Mouse (Mus musculus) lung, adult 2 months (tissue): ENCODE measurements at regions not wholly inside any gene's neighbourhood (a gene's known extent, or its start where the extent isn't known, plus 50 kb on each side); places are given as distances from the start of the nearest gene placed in this dataset.

ENCODE experiments used
- DNase-seq: peaks from one replicate; pipeline ENCODE4 v3.0.0; 2022
- H3K4me1 ChIP-seq: fragments of 200-500 bp; 2 replicates; pipeline ENCODE4 v1.6.1; 2011; ENCODE audit warnings: low read length; ENCODE audit not compliant: control insufficient read depth, insufficient read depth
- H3K4me3 ChIP-seq: fragments of 200-500 bp; replicated peaks from 2 replicates; pipeline ENCODE3; 2011; ENCODE audit warnings: low read depth, mild to moderate bottlenecking, control low read depth, low read length; ENCODE audit errors: extremely low read depth
- CTCF ChIP-seq: fragments of 200-500 bp; IDR thresholded peaks from 2 replicates; pipeline ENCODE4 v1.5.1; 2011; ENCODE audit warnings: mild to moderate bottlenecking, low read length, control low read depth; ENCODE audit not compliant: insufficient read depth
- POLR2A ChIP-seq: fragments of 200-500 bp; IDR thresholded peaks from 2 replicates; pipeline ENCODE4 v1.6.1; 2011; ENCODE audit warnings: low read depth, mild to moderate bottlenecking, control low read depth, low read length, borderline replicate concordance; ENCODE audit errors: extremely low read depth
- WGBS: fragments of 180-500 bp; shearing (Covaris S2); methylation state at CpG from one replicate; pipeline ENCODE4 v1.1.7; 2018; 5-methylcytosine and 5-hydroxymethylcytosine counted together

DNA sequence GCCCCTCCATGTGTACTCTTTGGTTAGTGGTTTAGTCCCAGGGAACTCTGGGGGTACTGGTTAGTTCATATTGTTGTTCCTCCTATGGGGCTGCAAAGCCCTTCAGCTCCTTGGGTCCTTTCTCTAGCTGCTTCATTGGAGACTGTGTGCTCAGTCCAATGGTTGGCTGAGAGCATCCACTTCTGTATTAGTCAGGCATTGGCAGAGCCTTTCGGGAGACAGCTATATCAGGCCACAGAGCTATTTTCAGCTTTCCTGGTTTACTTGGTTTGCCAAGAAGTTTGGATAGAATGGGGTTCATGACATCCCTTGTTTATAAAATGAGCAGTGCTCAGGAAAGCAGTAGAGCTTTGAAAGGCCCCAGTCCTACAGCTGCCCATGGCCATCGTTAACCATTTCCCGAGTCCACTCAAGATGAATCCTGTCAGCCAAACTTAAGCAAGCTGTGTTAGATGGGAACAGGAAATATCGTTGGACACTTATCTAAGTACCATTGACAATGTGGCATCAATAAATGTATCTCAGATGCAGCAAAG, 126.7 kb upstream of the Tdrd3 start:
- DNase-seq: no peak
- TF ChIP-seq CTCF (no peak), POLR2A (no peak)
- whole genome bisulfite sequencing: 36% methylated on average over 4 of the region's 4 CpGs
- H3K4me1 ChIP-seq: peaks cover 2% of the 10 kb centered on the region; the same call in 1 of the 2 replicates
- no peak overlapping the region for H3K4me3 ChIP-seq

- H3K4me3 ChIP-seq: no peak overlapping the region
- TF ChIP-seq POLR2A: no peak
- no peak for TF ChIP-seq CTCF
- DNase-seq: no peak
- 91% methylated on average over 3 of the region's 3 CpGs for WGBS
- H3K4me1 ChIP-seq: peaks cover 1% of the 10 kb centered on the region; the same call in 1 of the 2 replicates
Measured at GRCm38 (mm10) chr14:87295206-87295605, 121.2 kb upstream of the Tdrd3 start.

DNA sequence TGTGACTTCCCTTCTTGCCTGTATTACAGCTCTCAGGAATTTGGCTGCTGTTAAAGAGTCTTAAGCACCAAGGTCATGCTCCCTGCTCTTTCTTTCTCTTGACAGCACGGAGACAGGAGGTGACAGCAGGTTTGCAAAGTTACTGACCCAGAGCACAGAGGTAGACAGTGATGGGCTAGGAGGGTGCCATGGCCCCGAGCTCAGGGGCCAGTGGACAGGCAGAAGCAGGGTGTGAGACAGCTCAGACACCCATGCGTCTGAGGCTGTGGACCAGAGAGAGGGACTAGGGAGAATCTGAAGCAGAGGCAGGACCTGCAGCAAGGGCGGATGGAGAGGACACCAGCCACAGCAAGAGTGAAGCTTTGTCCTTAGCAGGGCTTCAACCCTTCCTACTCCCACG, 119.3 kb upstream of the Tdrd3 start:
- TF ChIP-seq POLR2A: no peak
- no peak for TF ChIP-seq CTCF

GRCm38 (mm10) chr14:87300838-87301237, 115.6 kb upstream of the Tdrd3 start:
- H3K4me1 ChIP-seq: no peaks in the 10 kb centered on the region
- DNase-seq: no peak
- TF ChIP-seq POLR2A (no peak), CTCF (no peak)
- WGBS: 76% methylated on average over 4 of the region's 4 CpGs
- H3K4me3 ChIP-seq: no peak overlapping the region

More for the DNA sequence above, 119.3 kb upstream of the Tdrd3 start:
- no peak for DNase-seq
- 56% methylated on average over 5 of the region's 5 CpGs for WGBS
- H3K4me3 ChIP-seq: no peak overlapping the region
- H3K4me1 ChIP-seq: no peaks in the 10 kb centered on the region

GRCm38 (mm10) chr14:87301564-87301963, 114.9 kb upstream of the Tdrd3 start:
- 77% methylated on average over 5 of the region's 5 CpGs for WGBS
- Histone ChIP-seq H3K4me3 (no peak overlapping the region), H3K4me1 (no peaks in the 10 kb centered on the region)
- no peak for DNase-seq
- TF ChIP-seq CTCF: no peak
- TF ChIP-seq POLR2A: no peak

- no peak for DNase-seq
- Histone ChIP-seq H3K4me1 (no peaks in the 10 kb centered on the region), H3K4me3 (no peak overlapping the region)
- TF ChIP-seq CTCF (no peak), POLR2A (no peak)
- WGBS: 86% methylated on average over 2 of the region's 2 CpGs
Measured at GRCm38 (mm10) chr14:87305481-87305880, 111.0 kb upstream of the Tdrd3 start.

DNA sequence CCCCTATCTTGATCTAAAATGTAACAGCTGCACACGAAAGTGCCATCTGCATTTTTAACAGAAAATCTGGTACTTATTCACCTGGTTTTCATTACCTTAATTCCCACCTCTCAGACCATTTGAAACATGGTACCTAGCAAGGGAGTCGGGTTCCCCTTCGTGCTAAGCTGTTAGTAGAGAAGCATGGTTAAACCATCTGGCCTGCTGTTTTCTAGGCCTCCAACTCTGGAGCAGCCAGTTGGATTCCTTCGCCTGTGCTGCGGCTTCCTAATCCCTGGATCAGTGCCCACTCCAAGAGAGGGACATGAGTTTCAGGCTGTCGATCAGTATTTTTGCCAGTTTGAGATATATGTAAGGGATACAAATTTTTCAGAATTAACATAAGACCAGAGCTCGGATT, 110.4 kb upstream of the Tdrd3 start:
- no peak for DNase-seq
- Histone ChIP-seq H3K4me3 (no peak overlapping the region), H3K4me1 (no peaks in the 10 kb centered on the region)
- 73% methylated on average over 7 of the region's 7 CpGs for WGBS
- TF ChIP-seq CTCF: no peak

- no peak overlapping the region for H3K4me3 ChIP-seq
- TF ChIP-seq CTCF (no peak), POLR2A (no peak)
- H3K4me1 ChIP-seq: no peaks in the 10 kb centered on the region
- DNase-seq: no peak
- WGBS: 66% methylated on average over 7 of the region's 7 CpGs
Measured at GRCm38 (mm10) chr14:87308016-87308415, 108.4 kb upstream of the Tdrd3 start.

GRCm38 (mm10) chr14:87312318-87312717, 104.1 kb upstream of the Tdrd3 start:
- no peaks in the 10 kb centered on the region for H3K4me1 ChIP-seq
- no peak for TF ChIP-seq CTCF
- no peak for TF ChIP-seq POLR2A
- DNase-seq: no peak
- WGBS: 66% methylated on average over 5 of the region's 5 CpGs
- H3K4me3 ChIP-seq: no peak overlapping the region

- H3K4me3 ChIP-seq: no peak overlapping the region
- TF ChIP-seq POLR2A (no peak), CTCF (peak; percentile 46; the same call in 1 of the 2 replicates)
- H3K4me1 ChIP-seq: no peaks in the 10 kb centered on the region
- 25% methylated on average over 6 of the region's 6 CpGs for WGBS
- DNase-seq: peak; percentile 37
Measured at GRCm38 (mm10) chr14:87314999-87315732, 101.3 kb upstream of the Tdrd3 start.
